Mouse (Mus musculus) embryo, embryonic 11 days (tissue): Measurements from ENCODE around the gene Gapdh.
"Not testable (repeated sequence)": the region's sequence is repeated elsewhere in the genome, so short reads cannot be mapped to it uniquely, and the experiment has no call there.

ENCODE experiments used
- DNase-seq: peaks from one replicate; pipeline ENCODE4 v3.0.0-alpha.2; 2015

Gapdh gene

DNA sequence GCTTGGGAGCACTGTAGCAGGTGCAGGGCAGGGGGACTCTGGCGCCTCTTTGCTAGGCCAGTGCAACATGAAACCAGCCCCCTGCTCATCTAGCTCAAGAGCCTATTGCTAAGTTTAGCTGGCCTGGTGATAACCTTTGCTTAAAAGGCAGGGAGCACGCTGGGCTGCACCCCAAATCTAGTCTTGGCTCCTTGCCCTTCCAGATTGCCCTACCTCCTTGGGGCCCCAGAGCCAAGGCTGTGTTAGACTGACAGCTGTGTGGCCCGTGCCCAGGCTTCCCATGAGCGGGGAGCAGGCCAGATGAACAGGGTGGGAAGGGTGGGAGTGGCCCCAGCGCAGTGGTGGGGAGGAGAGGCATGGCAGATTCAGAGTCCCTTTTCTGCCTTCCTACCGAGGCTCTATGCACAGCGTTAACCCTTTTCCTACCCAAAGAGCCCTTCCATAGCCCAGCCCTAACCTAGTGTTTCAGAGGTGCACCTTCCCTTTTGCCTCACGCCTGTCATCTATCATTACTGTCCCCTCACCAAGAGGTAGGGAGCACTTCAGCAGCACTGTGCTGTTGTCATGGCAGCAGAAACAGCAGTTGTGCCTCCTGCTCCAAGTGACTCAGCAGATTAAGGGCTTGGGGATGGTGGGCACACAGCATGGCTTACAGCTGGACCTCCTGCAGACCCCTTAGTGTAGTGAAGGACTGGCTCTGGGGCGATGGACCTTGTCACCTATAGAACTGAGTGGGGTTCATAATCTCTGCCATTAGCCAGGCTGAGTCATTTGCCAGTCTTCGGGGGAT lies 789 bp upstream of the Gapdh start:
- DNase-seq, result peak; percentile 55

DNA sequence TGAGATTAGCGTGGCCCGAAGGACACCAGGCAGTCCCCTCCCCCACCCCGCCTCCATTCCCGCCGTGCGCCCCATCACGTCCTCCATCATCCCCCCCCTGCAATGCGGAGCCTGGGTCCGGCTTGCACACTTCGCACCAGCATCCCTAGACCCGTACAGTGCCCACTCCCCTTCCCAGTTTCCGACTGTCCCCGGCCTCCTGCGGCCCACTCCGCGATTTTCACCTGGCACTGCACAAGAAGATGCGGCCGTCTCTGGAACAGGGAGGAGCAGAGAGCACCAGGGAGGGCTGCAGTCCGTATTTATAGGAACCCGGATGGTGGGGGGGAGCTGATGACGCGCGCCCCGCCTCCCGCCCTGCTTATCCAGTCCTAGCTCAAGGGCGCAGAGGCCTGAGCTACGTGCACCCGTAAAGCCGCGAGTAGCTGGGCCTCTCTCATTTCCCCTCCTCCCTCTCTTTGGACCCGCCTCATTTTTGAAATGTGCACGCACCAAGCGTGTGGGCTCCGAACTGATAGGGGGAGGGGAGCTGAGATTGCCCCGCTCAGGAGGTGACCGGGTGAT lies 857 bp downstream of the Gapdh start:
- DNase-seq, result peak; percentile 98

DNA sequence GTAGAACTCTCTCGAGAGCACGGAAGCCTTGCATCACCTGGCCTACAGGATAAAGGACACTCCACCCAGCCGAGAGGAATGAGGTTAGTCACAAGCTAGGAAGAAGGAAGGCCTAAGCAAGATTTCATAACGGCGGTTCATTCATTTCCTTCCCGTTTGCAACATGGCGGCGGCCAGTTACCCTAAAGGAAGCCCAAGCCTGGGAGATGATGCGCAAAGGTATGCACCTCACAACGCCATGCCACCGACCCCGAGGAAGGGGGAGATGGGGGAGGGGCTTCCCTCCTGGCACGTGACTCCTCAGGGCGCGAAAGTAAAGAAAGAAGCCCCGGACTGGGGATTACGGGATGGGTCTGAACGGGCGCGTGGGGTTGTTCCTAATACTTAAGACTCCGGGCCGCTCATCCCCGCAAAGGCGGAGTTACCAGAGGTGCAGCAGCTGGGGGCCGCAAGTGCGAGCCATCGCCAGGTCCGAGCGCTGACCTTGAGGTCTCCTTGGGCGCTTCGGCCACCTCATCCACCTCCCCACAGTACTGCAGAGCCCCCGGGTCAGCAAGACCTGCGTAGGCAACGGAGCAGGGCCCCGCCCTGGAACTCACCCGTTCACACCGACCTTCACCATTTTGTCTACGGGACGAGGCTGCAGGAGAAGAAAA lies 1.5 kb downstream of the Gapdh start:
- DNase-seq, result peak; percentile 91

DNA sequence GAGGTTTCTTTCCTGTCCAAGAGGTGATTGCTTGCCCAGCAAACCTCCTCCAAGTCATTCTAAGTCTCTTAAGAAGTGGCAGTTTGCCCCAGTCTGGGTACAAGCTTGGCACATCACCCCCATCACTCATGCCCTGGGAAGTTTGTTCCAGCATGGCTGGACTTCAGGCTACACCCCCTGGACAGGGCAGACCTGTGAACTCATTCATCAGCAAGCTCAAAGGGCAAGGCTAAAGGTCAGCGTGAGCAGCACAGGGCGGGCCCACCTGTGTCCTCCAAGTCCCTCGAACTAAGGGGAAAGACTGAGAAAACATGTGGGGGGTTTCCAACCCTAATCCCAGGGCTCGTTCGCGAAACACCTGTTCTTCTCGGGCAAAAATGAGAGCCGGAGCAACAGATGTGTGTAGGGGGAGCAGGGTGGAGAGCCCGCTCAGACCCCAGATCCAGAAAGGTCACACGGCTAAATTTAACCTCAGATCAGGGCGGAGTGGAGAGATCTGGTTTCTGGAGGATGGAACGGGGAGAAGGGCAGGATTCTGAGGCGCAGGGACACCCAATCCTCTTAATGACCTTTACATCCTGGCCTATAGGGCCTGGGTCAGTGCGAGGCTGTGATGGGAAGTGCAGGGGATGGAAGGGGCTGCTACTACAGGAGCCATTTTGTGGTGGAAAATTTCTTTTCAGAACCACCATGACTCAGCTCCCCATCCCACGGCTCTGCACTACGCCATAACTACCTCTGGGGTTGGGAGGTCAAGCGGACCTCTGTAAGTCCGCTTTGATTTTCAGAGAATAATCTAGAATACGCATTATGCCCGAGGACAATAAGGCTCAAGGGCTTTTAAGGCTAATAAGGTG lies 2.2 kb downstream of the Gapdh start:
- DNase-seq, result peak; percentile 30

DNA sequence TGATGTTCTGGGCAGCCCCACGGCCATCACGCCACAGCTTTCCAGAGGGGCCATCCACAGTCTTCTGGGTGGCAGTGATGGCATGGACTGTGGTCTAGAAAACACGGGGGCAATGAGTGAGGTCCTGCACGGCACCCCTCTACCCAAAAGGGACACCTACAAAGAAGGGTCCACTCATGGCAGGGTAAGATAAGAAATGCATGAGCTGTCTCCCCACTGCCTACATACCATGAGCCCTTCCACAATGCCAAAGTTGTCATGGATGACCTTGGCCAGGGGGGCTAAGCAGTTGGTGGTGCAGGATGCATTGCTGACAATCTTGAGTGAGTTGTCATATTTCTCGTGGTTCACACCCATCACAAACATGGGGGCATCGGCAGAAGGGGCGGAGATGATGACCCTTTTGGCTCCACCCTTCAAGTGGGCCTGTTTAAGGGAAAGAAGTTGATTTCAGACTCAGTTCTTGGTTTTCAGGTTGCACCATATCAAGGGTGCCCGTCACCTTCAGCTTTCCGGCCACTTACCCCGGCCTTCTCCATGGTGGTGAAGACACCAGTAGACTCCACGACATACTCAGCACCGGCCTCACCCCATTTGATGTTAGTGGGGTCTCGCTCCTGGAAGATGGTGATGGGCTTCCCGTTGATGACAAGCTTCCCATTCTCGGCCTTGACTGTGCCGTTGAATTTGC lies 3.5 kb downstream of the Gapdh start:
- not testable (repeated sequence) for DNase-seq

DNA sequence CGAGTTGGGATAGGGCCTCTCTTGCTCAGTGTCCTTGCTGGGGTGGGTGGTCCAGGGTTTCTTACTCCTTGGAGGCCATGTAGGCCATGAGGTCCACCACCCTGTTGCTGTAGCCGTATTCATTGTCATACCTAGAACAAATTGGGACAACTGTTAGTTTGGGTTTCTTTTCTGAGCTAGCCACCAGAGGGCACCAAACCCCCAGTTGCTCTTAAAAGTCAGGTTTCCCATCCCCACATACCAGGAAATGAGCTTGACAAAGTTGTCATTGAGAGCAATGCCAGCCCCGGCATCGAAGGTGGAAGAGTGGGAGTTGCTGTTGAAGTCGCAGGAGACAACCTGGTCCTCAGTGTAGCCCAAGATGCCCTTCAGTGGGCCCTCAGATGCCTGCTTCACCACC lies 4.3 kb downstream of the Gapdh start:
- peak; percentile 69 for DNase-seq

DNA sequence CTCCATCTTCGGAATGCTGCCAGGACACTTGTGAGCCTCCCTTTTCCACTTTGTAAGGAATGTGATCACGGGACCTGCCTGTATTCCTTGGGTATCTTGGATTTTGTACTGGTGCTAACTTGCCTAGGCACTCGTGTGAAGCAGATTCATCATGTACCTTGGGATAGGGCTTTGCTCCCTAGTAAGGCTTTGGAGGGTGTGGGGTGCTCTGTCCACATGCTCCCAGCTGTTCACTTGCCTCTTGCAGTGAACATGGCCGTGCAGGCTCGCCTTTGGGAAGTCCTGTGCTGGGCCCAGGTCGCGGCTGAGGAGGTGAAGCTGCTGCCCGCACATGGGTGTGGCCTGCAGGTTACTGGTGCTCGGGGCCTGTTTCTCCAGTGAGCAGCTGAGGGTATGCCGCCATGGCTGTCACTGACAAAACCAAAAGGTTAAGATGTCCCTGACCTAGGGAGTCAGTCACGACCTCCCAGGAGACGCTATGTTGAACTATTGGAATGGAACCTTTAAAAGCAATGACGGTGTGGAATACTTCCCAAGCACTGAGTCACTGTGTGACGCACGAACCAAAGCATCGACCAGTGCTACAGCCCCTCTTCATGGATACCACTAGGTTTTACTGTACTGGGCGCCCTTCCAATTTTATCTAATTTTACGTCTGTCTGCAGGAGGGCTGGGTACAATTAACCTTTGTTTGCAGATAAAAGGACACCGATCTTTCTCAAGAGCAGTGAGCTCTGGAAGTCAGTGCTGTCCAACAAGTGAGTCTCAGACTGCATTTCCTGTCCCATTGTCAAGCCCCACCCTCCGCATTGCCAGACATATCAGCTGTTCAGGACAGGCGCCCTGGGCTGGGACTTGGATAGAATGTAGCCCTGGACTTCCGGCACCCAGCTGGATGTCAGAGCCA lies 5.2 kb downstream of the Gapdh start:
- peak; percentile 73 for DNase-seq

DNA sequence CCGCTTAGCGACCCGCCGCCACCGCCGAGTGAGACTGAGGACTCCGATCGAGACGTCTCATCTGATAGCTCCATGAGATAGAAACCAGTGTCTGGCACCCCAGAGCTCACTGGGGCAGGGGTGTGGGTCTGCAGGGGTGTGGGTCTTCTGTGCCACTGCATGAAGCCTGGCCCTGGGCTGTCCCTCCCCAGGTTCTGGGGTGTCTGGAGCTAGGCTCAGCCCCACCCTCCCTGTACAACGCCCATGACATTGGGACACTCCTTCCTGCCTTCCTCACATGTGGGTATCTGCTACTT lies 5.8 kb downstream of the Gapdh start:
- DNase-seq, result peak; percentile 30

DNA sequence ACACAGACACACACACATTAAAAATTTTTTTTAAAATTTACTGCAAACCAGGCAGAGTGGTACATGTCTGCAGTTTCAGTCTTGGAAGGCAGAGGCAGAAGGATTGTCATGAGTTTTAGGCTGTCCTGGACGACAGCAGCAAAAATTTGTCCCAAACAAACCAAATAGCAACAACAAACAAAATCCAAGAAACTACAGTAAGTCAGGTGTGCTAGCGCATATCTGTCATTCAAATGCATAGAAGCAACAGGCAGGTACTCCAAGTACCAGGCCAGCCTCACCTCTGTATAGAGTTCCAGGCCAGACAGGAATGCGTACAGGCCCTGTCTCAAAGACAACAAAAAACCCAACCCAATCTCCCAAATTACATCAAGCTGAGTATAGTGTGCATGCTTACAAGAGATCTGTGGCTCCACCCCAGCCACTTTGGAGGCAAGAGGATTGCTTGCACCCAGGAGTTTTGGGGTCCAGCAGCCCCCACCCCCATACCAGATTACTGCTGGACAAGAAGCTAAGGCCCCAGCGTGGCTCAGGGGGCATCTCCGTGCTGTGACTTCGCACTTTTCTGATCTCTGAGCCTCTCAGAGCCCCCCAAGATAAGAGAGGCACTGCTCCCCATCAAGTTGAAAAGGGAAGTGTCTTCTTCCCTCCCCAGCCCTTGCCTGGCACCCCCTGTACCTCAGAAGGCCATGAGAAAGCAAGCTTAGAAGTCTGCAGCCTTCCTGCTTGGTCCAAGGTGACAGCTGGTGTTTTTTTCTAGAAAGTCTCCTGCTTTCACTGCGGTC lies 6.3 kb downstream of the Gapdh start:
- no peak for DNase-seq

DNA sequence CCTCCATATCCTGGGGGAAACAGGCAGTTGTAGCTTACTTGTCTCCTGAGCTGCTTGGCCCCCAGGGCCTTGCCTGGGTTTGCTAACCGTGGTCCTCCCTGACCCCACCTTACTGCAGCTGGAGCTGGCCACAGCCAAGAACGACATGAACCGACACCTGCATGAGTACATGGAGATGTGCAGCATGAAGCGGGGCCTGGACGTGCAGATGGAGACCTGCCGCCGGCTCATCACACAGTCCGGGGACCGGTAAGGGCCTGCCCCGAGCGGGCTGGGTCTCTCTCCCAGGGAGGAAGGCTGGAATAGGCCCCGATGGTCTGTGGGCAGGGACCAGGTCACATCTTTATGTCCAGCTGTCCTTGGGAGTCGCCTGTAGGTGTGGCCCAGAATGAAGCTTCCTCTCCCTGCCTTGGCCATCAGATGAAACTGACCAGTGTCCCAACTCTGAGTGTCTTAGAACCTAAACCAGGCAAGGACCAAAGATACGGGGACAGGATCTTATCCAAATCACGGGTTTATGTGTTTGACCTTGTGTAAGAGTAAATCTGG lies 7.2 kb downstream of the Gapdh start:
- no peak for DNase-seq

DNA sequence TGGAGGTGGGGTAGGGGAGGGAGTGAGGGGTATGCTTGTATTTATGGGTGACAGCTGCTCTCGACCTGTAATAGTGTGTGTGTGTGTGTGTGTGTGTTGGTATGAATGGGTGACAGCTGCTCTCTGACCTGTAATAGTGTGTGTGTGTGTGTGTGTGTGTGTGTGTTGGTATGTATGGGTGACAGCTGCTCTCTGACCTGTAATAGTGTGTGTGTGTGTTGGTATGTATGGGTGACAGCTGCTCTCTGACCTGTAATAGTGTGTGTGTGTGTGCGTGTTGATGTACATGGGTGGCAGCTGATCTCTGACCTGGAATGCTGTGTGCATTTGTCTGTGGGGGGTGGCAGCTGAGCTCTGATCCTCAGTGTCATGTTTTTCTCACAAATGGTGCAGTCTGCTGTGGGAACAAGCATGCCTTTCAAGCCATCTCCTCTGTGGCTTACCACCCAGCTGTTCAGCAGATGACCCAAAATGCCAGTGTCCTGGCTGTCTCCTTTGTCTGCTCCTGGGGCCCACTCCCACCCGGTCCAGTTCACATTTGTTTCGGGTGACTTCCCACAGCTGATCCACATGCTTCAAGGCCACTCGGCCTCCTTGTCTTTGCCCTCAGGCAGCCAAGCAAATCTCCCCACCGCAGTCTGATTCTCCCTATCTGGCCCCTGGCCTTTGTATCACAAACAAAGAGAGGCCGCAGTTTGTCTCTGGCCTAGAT lies 9.2 kb downstream of the Gapdh start:
- peak; percentile 66 for DNase-seq

DNA sequence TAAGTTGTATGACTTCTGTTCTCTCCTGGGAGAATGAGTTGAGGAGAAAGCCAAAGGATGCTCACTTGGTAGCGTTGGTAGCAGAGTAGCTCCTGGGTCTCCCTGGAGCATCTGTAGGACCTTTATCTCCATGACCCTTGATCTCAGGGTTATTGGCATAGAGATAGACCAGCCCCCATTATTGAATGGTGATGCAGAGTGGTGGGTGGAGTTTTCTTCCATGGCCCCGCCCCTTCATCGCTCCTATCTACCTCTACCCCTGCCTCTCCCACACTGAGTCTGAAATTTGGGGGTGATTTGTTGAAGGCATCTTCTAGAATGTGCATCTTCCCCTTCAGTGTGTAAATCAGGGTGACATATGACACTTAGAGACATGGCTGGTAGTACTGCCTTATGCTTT lies 9.8 kb downstream of the Gapdh start:
- DNase-seq, result no peak

DNA sequence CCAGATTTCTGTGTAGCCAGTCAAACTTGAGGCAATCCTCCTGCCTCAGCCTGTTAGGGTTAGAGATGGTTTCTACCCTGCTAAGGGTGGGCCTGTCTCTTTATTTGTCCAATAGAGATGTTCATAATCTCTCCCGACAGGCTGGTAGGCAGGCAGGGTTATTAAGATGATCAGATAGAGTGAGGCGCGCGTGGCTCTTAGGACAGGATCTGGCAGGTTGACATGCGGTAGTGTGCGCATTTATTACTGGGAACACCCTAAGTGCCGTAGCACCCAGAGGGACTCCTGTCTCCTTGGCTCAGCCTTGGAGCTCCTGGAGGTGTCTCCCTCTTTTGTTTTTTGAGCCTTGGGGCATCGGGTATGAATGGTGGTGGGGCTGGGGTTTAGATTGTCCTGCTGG lies 11.0 kb downstream of the Gapdh start:
- DNase-seq, result no peak

DNA sequence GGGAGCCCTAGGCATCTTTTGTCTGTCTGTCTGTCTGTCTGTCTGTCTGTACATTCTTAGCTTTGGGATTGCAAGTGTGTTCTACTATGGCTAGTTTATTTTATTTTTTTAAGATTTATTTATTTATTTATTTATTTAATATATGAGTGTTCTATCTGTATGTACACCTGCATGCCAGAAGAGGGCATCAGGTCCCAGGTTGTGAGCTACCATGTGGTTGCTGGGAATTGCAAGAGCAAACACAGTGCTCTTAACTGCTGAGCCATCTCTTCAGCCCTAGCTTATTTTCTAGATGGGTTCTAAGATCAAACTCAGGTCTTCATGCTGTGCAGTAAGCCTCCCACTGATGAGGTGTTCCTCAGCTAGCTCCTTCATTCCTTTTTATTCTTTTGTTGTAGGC lies 11.7 kb downstream of the Gapdh start:
- no peak for DNase-seq

DNA sequence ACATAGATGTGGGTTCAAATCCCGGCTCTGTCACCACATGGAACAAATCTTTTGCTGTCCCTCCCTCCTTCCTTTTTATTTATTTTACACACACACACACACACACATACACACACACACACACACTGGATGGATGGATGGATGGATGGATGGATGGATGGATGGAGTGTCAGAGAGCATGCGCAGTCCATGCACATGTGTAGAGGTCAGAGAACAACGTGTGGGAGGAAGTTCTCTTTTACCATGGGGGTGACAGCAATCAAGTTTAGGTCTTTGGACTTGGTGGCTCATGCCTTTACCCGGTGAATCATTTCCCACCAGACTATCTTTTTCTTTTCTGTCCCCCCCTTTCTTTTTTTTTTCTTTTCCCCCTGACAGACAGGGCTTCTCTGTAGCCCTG lies 12.6 kb downstream of the Gapdh start:
- DNase-seq, result no peak

DNA sequence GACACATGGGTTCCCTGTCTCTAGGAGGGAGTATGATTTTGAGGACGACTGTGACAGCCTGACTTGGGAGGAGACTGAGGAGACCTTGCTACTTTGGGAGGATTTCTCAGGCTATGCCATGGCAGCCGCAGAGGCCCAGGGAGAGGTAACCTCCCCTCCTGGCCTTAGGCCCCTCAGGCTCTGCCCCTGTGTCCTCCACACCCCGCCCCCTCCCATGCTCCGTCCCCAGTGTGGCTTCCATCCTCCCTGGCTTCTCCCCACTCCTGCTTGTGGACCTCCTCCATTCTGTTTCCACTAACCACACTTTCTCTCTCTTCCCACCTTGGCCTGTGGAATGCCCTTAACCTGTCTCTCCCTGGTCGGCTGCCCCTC lies 13.3 kb downstream of the Gapdh start:
- no peak for DNase-seq

DNA sequence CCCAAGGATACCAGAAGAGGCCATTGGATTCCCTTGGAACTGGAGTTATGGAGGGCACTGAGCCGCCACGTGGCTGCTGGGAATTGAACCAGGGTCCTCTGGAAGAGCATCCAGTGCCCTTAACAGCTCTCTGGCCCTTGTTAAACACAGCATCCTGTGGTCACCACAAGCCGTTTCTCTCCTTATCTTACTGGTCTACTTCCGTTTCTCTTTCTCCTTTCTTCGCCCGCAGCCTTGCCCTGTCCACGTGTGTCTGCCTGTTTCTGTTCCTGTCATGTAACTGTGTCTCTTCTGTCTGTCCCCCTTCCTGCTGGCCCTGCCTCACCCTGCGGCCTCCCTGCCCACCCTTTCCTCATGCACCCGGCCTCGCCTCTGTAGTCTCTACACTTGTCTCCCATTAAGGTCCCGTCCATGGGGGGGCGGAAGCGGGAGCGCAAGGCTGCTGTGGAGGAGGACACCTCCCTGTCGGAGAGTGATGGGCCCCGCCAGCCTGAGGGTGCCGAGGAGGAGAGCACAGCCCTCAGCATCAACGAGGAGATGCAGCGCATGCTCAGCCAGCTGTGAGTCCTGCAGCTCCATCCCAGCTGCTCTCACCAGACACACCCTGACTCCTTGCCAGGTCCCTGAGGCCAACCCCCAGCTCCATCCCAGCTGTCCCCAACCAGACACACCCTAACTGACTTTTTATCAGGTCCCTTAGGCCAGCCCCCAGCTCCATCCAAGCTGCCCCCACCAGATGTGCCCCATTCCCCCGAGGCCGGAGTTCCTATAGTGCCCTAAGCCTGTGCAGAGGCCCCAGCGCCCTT lies 13.9 kb downstream of the Gapdh start:
- DNase-seq, result no peak

DNA sequence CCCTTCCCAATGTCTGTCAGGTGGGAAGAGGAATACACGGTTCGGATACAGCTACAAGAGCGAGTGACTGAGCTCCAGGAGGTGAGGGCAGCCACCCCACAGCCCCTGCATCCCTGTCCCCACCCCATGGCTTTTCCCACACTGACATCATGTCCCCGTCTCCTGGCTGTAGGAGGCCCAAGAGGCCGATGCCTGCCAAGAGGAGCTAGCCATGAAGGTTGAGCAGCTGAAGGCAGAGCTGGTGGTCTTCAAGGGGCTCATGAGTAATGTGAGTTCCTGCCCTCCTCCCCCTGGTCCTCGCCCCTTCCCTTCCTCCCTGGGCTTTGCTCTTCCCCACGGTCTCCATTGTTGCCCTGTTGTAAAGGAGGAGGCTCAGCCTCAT lies 16.7 kb downstream of the Gapdh start:
- DNase-seq, result no peak

DNA sequence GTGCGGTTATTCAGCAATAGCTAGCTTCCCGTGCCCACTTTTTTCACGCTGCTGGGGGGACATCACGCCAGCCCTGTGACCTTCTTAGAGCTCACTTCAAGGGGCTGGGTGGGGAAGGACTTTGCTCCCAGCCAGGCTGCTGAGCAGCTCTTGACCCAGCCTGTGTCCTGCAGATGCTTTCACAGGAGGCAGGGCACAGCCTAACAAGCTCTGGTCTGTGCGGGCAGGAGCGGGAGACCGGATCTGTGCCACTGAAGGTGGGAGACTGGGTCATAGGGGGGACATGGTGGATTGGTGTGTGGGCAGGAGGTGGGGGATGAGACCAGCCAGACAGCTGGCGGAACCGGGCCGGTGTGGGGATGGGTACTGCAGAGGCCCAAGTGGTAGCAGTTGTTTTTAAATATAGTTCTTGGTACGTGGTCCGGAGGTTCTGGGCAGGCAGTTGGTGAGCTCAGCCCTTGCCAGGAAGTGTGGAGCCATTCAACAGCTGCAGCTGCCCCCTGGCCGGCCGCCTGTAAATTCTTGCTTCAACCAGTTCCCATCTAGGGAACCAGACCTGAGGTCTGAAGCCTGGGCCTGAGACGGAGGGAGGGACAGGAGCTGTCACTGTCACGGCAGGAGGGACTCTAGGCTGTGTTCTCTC lies 17.2 kb downstream of the Gapdh start:
- no peak for DNase-seq
